Mouse (Mus musculus): ENCODE results near the gene Wbp4. TPM values are rescaled to one million over a fixed set of nuclear protein-coding genes. Genes with fewer than 3 reads are reported as not detected.

Wbp4 gene
- total RNA-seq, 2 experiments from 2014 or later = 33.8 to 57.3 TPM

- ATAC-seq (replicated peaks; ENCODE audit: low FRiP score, low TSS enrichment, poor library complexity, severe bottlenecking) = no peak
Observed at GRCm38 (mm10) chr14:79511521-79511920, 30.2 kb upstream of the Wbp4 start.

GRCm38 (mm10) chr14:79508662-79509305 is 27.5 kb upstream of the Wbp4 start:
- ATAC-seq (replicated peaks; ENCODE audit: low FRiP score, low TSS enrichment, poor library complexity, severe bottlenecking) = 0 out of 2 replicates have a peak, but pooled peaks have one; percentile 12

- no peak for ATAC-seq (replicated peaks; ENCODE audit: low FRiP score, low TSS enrichment, poor library complexity, severe bottlenecking)
Observed at GRCm38 (mm10) chr14:79507846-79508245, 26.5 kb upstream of the Wbp4 start.

DNA sequence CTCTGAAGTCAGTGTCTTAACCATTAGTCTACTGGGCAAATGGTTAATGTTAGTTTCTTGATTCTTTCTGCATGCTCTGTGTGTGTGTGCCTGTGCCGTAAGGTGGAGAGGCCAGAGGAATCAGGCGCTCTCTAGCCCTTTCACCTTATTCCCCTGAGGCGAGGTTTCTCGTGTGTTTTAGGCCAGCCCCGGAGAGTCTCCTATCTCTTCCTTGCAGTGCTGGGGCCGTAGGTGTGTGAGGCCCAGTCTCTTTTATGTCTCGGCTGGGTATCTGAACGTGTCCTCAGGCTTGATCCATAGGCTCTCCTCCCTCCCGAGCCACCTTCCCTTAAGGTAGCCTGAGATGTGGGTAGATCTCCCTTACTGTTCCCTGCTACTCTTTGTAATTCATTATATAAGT is 24.9 kb upstream of the Wbp4 start:
- ATAC-seq (replicated peaks; ENCODE audit: low FRiP score, low TSS enrichment, poor library complexity, severe bottlenecking) = peak; percentile 94

- no peak for ATAC-seq (replicated peaks; ENCODE audit: low FRiP score, low TSS enrichment, poor library complexity, severe bottlenecking)
Observed at GRCm38 (mm10) chr14:79504246-79505006, 23.1 kb upstream of the Wbp4 start.

DNA sequence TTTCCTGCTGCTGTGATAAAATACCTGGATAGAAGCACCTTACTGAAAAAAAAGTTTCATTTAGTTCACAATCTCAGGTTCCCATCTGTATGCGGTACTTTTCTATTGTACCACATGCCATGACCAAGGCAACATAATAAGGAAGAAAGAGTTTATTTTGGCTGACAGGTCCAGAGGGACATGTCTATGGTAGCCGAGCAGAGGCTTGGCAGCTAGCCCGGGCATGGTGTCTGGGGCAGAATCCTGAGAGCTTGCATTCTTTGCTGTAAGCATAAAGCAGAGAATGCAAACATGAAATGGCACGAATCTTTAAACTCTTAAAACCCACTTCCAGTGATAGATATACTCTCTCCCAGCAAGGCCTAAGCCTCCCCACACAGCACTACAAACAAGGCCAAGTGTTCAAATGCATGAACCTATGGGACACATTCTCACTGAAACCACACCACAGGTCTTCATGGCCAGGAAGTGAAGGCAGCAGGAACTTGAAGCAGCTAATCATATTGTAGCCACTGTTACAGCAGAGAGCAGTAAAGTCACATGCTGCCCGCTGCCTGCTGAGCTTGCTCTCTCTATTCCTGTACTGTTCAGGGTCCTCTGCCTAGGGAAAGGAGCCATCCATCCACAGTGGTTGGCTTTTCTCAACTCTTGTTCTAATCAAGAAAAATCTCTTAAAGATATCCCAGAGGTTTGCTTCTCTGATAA is 22.2 kb upstream of the Wbp4 start:
- no peak for ATAC-seq (replicated peaks; ENCODE audit: low FRiP score, low TSS enrichment, poor library complexity, severe bottlenecking)

- peak; percentile 48 for ATAC-seq (replicated peaks; ENCODE audit: low FRiP score, low TSS enrichment, poor library complexity, severe bottlenecking)
Observed at GRCm38 (mm10) chr14:79500756-79501155, 19.4 kb upstream of the Wbp4 start.

DNA sequence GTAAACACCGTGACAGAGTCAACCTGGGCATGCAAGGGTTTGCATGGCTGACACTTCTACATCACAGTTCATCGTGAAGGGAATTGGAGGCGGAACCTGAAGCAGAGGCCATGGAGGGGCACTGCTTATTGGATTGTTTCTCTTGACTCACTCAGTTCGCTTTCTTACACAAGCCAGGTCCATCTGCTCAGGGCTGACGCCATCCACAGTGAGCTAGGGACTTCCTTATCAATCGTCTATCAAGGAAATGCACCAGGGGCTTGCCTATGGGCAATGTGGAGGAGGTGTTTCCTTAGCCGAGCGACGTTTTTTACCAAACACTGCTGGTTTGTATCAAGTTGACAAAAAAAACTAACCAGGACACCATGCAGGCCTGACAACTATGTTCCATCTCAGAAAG is 18.0 kb upstream of the Wbp4 start:
- peak; percentile 55 for ATAC-seq (replicated peaks; ENCODE audit: low FRiP score, low TSS enrichment, poor library complexity, severe bottlenecking)

GRCm38 (mm10) chr14:79494349-79494748 is 13.0 kb upstream of the Wbp4 start:
- no peak for ATAC-seq (replicated peaks; ENCODE audit: low FRiP score, low TSS enrichment, poor library complexity, severe bottlenecking)

- ATAC-seq (replicated peaks; ENCODE audit: low FRiP score, low TSS enrichment, poor library complexity, severe bottlenecking) = no peak
Observed at GRCm38 (mm10) chr14:79490246-79490645, 8.9 kb upstream of the Wbp4 start.

- ATAC-seq (replicated peaks; ENCODE audit: low FRiP score, low TSS enrichment, poor library complexity, severe bottlenecking) = no peak
Observed at GRCm38 (mm10) chr14:79489150-79489549, 7.8 kb upstream of the Wbp4 start.

DNA sequence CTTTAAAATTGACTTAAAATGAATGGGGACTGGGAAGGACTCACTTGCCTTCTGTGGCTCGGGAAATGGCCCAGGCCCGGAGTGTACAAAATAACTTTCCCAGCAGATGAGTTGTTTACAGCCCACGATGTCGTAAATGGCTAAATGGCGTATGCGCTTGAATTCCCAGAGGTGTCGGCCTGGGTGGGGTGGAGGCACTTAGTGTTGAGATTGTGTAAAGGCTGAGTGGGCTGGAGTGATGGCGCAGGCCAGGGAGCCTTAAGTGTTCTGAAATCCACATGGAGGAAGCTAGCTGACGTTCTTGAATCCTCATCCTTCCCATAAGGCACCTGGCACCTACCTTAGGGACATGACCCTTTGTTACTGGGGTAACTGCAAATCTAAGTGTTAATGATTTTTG is 7.2 kb upstream of the Wbp4 start:
- no peak for ATAC-seq (replicated peaks; ENCODE audit: low FRiP score, low TSS enrichment, poor library complexity, severe bottlenecking)

GRCm38 (mm10) chr14:79486993-79487731 is 5.8 kb upstream of the Wbp4 start:
- peak; percentile 60 for ATAC-seq (replicated peaks; ENCODE audit: low FRiP score, low TSS enrichment, poor library complexity, severe bottlenecking)

- ATAC-seq (replicated peaks; ENCODE audit: low FRiP score, low TSS enrichment, poor library complexity, severe bottlenecking) = peak; percentile 66
Observed at GRCm38 (mm10) chr14:79486617-79486992, 5.3 kb upstream of the Wbp4 start.

- no peak for ATAC-seq (replicated peaks; ENCODE audit: low FRiP score, low TSS enrichment, poor library complexity, severe bottlenecking)
Observed at GRCm38 (mm10) chr14:79483611-79484120, 2.3 kb upstream of the Wbp4 start.

DNA sequence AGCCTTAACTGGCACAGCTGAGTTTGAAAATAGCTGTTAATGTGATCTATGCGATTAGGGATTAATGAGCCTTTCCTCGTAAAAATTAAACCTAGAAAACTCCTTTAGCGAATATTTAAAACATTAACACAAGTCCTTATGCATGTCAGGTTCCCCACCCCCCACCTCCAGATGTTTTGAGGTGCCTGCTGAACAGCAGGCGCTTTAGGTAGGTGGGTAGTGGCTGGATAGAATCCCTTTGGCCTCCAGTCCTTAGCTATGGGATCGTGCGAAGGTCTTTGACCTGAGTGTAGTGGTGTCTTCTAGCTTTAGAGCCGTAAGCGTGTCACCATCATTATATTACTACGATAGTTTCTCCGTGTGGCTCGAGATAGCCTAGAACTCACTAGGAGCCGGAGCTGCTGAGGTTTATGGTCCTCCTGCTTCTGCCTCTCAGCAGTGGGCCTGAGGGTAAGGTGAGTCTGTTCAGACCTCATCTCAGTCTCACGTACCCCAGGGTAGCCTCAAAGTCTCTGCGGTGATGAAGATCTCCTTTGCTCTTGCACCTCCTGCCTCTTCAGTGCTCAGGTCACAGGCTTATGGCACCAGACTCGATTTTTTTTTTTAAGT is 1.5 kb upstream of the Wbp4 start:
- ATAC-seq (replicated peaks; ENCODE audit: low FRiP score, low TSS enrichment, poor library complexity, severe bottlenecking) = no peak

DNA sequence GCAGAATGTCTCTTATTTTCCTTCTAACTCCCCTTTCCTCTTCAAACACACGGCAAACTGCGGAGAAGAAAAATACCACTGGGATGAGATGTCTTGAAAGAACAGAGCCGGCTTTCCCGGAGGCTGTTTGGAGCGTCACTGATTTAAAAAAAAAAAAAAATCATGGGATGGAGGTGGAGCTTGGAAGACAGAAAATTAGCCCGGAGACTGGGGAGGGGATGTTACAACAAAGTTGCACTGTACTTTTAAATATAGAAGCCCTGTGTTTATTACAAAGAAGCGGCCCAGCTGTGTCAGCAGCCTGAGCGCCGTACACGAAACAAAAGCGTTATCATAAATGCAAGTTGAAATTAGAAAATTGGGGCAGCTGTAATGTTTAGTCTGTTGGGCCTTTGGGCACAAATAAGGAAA is 936 bp upstream of the Wbp4 start:
- no peak for ATAC-seq (replicated peaks; ENCODE audit: low FRiP score, low TSS enrichment, poor library complexity, severe bottlenecking)

- ATAC-seq (replicated peaks; ENCODE audit: low FRiP score, low TSS enrichment, poor library complexity, severe bottlenecking) = peak; percentile 32
Observed at GRCm38 (mm10) chr14:79480624-79481338, 539 bp downstream of the Wbp4 start, which contains the start of gene Elf1. Gene Elf1, plus strand, starts transcription at chr14:79481194.

DNA sequence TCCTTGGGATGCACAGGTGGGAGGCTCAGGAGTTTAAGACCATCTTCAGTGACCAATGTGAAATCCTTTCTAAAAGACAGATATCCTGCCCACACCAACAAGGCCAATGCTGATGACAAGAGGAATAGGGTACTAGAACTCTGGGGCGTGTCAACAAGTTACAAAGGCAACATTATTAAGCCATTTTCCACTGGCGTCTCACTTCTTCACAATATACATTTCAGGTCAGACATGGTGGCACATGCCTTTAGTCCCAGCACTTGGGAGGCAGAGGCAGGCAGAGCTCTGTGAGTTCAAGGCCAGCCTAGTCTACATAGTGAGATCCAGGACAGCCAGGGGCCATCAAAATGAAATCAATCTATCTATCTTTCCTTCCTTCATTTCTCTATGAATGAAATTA is 7.9 kb downstream of the Wbp4 start:
- ATAC-seq (replicated peaks; ENCODE audit: low FRiP score, low TSS enrichment, poor library complexity, severe bottlenecking) = no peak

All from megakaryocyte-erythroid progenitor cell, adult 5-6 weeks (primary cell).